Mouse (Mus musculus) gastrocnemius, postnatal 10 days (tissue): ENCODE results near the gene Cfap61. TPM values are rescaled to one million over a fixed set of nuclear protein-coding genes. Genes with fewer than 3 reads are reported as not detected.

Source experiments
- DNase-seq: peaks from one replicate; pipeline ENCODE4 v3.0.0; 2021; ENCODE audit warnings: mixed read lengths
- total RNA-seq, 2 experiments: library from RNA; stranded (reverse); gene quantifications; 2 replicates each; pipeline ENCODE4 v1.2.3; 2021

The Cfap61 gene
- total RNA-seq, 2 experiments from 2014 or later = 0.31 TPM; not detected in 1

DNA sequence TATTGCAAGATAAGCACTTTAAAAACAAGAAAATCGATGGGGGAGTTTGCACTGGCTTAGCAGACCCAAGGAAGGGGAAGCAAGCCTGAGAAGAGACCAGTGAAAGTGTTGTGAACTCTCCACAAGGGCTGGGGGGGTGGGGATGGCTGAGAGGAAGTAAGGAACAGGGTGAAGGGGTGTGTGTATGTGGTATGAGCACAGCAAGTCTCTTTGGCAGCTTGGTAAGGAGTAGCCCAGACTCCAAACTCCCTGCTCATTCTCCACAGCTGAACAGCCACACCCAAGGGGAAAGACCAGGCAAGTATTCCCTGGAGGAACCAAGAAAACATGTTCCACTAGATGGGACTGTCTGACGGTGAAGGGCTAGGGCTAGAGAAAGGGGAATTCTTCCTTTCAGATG is 76.2 kb downstream of the Cfap61 start:
- DNase-seq = no peak

DNA sequence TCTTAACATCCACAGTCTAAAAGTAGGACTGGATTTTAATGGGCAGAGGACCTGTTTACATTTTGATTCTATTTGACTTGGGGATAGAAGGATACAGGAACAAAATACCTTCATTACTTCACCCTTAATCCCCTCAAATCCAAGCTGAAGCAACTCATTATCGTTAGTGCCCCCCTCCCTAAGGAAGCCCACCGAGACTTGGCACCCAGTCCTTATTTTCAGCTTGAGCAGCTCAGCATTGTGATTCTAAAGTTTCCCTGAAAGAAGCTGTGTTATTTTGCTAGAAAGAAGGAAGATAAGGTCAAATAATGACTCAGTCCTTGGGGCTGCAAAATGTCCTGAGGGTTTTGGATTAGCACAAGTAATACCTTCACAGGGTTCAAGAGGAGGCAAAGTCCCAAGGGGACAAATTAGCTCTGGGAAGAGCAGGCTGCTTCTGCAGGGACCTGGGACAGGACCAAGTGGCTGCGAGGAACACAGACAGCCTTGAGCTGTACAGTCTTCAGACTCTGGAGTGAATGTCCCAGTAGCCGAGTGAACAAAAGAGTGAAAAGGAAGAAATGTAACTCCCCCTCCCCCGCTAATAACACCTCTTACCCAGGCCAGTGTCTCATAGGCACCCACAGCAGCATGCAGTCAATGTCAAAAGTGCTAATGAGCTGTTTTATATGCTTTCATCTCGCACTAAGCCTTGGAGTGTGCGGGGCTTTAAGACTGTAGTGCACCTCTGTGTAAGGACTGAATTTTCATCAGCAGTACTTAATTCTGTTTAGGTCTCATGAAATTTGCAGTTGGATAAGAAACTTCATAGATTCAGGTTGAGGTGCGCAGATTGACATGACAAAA is 81.0 kb downstream of the Cfap61 start:
- no peak for DNase-seq

DNA sequence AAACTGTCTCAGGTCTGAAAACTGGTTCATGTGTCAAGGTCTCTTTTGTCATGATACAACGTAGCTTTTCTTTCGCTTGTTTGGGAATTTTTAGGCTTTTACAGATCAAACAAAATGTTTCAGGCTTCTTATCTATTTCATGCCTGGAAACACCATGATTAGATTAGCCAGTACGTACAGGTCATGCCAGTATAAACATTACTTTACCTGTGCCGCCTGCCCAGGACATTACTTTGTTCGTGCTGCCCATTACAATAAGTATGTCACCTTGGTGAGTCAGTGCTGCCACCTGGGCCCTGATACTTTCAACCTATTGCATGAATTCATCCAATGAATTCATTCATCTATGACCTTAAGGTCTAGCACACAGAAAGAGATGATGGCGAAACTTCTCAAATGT is 88.3 kb downstream of the Cfap61 start:
- DNase-seq = no peak

DNA sequence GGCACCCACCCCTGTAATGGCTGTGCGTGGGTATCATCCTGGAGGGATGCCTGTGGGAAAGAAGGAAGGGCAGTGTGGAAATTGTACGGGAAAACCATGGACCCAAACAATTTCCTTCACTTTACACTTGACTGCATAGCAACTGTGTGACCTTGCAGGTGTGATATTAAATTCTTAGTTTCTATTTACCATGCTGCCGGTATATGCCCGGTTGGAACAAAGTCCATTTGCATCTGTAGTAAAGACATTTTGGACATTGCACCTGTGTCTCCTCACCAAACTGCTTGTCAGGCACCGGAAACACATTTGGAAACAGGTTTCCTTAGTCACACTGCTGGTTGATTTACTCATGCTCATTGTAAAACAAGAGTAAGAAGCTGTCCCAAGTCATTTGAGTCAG is 109.1 kb downstream of the Cfap61 start:
- DNase-seq = no peak

DNA sequence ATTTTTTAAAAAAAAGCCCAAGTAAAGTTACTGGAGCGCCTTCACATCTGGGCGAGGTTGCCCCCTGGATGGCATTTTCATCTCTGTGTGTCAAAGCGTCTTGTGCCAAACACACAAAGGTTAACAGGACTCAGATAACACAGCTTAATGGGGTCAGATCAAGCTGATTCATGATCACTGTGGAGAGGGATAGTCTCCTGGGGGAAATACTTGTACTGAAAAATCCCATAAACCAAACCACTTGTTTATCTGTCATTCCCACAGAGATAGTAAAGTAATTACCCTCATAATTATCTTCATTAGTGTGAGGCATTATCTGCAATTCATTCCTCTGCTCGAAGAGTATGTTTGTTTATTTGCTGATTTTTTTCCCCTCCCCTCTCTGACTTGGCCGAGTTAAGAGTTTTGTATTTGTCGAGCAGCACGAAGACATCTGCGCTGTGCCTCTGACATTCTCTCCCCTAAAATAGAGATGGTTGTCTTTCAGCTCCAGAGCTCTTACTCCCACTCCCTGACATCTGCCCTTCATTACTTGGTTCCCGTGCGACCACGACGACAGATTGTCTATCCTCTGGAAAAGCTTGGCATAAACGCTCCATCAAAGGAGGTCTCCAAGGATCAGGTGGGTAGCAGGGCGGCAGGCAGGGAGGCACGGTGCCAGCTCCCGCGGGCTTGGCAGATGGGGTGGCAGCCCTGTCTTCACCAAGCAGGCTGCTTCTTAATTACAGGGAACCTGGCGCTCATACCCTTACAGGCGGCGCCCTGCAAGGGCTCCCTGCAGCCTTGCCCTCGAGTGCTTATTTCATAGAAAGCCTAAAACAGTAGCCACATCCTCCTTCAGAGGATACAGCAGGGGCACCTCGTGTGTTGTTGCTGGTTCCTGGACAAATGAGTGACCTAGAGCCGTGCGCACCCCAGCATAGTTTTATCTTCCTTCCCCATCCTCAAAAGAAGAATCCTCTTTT is 110.6 kb downstream of the Cfap61 start:
- peak; percentile 25 for DNase-seq

DNA sequence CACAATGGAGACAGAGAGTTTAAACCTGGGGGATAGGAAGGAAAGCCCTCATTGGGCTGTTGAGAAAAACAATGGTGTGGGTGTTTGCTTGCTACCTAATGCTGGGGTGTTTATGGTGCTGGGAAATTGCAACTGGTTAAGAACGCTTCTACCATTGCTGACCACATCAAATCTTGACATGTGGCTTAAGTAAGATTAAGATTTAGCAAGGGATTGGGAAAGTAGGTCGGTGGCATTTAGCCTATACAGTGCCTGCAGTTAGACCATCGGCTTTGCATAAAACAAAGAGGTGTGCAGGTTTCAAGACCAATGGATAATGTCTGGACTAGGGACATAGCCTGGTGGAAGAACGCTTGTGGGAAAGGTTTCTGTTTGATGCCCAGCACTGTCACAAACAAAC is 113.1 kb downstream of the Cfap61 start:
- no peak for DNase-seq

DNA sequence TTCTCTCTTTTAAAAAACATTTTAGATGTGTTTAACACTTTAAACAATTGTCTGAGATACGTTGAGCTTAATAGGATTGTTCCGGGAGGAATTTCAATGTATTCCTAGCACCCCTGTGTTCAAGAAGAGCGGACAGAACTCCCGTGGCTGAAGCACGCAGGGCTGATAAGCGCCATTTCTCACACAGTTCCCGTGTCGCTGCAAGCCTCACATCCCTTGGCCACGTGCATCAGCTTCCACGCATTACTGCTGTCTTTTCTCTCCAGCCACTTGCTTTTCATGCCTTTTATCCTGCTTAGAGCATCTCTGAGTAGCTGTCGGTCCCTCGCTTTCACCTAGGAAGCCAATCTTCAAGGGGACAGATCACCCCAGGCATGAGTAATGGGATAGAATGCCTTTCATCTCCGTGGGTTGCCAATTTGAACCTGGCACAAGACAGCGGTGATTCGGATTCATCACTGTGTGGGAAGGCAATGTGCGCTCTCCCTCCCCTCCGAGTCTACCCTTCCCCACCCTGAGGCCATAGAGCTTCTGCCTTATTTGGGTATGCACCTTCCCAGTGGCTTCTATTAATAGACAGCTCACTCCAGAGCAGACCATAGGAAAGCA is 113.7 kb downstream of the Cfap61 start:
- DNase-seq = no peak

DNA sequence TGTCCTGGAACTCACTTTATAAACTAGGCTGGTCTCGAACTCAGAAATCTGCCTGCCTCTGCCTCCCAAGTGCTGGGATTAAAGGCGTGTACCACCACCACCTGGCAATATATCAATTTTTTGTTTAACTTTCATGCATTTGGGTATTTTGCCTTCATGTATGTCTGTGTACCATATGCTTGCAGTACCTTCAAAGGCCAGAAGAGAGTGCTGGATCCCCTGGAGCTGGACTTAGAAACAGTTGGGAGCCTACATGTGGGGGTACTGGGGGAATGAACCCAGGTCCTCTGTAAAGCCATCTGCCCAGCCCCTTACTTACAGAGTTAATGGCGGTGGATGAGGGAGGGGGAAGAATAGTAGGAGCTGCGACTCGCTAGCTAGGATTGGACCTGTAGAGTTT is 114.8 kb downstream of the Cfap61 start:
- no peak for DNase-seq

DNA sequence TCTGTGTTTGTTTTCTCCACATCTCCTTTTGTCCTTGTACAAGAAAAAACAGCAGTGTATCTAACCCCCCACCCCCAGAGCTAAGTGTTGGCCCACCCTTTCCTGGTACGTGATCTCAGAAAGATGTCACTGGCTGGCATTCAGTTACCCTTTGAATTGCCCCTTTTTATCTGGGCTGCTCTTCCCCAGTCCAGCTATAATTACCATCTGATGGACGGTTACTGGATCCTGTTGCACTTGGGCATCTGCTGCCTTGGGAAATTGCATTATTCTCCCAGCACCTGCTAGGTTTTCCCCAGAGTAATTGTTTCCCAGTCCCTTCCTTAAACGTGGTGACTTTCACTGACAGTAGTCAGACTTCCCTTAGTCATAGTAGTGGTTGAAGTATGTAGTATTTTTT is 115.5 kb downstream of the Cfap61 start:
- no peak for DNase-seq

DNA sequence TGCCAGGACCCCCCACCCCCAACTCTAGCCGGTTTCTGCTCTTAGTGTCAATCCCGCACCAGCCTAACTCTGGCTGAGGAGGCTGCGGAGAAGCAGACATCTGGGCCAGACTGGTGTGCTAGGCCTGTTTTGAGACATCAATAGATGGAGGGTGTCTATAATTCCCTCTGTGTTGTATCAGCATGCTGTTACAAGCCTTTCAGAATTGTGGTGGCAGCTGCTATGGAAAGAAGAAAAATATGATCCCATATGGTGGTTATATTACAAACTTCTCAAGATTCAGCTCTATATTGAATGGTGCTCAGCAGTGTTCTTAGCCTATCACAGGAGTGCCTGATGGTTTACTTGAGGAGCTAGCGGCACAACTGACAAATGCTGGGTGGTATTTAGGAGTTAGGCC is 116.8 kb downstream of the Cfap61 start:
- no peak for DNase-seq

DNA sequence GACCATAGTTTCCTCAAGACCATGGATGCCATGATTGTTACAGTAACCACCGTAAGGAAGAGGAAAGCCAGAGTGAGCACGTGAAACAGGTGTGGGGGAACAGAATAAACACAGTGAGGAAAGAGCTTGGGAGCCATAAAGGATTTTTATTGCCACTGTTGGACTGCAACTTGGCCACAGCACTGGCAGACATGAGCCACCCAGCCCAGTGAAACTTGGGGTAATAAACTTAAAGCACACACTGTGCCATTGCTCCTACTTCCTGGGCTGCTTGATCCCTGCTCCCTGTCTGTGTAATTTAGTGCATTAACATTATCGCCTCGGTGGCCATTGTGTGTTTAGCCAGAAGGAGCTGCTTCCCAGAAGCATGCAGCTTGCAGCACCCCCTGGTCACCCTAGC is 122.5 kb downstream of the Cfap61 start:
- no peak for DNase-seq

DNA sequence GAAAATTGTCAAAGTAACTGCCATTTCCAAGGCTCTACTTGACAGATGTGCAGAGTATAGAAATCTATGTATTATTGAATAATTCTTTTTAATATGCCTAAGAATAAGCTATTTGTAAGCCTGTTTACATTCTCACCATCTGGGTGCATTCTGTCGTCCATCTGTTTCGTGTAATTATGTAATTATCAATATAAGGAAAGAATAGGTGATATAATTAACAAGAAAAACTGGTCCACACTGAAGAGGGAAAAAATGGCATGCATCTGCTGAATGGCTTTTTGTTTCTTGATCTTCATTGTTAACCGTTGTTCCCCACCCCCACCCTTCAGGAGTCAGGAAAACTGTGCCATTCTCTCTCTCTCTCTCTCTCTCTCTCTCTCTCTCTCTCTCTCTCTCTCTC is 124.2 kb downstream of the Cfap61 start:
- no peak for DNase-seq

DNA sequence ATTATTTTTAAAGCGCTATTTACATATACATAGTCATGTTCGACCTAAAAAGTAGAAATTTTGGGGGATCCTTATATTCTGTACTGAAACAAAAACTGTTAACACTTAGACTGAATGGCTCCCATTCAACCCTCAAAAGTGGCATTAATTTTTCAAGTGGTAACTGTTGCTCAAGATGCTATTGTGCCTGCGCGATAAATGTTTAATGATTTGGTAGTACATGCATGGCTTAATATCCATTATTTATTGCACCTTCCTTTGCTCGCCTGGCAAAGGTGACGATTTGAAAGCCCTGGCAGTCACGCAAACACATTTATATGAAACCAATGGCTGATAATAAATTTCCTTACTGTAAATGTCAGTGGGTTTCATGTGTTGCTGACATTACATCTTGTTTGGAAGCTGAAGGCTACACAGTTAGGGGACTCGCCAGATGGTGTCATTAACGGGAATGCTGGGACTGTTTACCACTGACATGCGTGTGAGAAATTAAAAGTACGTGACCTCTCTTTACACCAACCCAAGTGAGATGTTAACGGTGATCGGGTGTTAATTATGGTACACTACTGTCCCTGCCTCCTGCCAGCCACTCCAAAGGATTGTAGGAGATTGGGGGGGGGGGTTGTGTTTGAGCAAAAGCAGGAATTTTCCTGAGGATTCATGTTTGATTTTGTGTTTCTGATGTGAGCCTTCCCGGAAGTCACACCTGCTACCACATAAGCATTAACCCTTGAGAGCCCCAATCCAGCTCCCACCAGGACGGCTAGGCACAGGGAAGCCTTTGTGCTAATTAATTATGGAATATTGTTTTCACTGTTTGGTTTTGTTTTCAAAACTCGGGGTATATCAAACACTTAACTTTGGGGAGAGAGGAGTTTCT is 127.1 kb downstream of the Cfap61 start:
- DNase-seq = no peak

DNA sequence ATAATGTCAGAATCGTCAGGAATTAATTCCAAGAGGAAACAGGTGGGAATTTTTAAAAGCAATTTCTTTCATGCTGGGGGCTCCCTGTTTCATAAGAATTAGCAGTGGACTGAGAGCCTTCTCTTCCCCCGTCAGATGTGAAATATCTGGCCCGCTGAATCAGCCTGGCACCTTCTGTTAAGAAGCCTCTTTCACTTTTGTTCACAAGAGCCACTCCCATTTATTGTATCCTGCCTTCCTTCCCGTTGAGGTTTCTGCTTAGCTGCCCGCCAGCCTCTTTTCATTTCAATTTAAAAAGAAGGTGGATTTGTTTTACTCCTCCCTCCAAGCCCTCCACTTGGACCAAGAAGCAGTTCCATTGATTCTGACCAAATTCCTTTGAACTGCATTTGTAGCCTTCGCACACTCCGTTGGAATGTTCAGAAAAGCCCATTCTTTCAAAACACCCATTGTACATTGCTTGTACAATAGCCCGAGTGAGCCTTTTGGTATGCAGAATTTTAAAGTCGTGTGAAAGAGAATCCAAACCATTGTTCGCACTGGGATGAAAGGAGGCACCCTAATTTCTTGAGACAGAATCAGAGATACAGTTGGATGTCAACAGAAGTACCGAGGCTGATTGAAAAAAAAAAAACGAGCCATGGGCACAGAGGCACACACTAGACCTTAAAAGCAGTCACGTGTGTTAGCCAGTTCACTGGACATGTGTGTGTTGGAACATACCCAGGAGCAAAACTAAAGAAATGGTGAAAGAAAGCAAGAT is 127.9 kb downstream of the Cfap61 start:
- DNase-seq = no peak

DNA sequence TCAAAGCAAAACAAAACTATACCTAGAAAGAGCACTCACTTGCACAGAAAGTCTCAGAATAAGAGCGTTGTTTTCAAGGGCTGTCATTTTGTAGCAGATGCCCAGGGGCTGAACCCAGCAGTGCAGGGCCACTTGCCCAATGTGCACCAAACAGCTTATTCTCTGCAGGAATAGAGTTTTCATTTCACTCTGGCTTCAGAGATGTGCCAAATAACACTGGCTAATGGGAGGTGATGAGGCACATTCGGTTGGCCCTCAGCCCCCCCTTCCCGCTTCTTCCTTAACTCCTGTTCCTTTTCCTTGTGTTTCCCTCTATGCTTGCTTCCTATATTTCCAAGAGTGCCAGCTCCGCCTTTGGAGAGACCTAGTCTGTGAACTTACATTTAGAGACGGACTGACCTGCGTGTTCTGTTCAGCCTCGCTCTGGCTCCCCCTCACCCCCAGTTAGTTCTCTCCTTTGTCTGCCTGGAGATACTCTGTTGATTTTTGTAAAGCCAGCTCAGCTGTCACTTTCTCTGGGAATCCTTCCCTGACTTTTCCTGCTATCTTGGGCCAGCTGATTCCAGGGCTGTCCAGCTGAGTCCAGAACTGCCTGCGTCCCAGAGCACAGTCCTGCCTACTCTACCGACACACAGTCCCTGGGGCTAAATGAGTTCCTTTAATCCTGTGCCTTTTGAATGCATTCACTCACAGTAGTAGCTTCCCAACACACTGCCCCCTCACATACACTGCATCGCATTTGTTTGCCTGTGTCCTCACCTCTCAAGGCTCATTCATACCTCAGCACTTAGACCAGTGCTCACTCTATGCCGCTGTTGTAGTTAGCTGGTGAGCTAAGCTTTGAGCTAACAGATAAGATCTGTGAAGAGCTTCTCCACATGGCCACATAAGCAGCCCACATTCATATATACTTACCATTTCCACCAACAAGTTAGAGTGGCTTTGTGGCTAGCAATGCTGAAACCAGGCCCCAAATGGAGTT is 128.8 kb downstream of the Cfap61 start:
- no peak for DNase-seq

DNA sequence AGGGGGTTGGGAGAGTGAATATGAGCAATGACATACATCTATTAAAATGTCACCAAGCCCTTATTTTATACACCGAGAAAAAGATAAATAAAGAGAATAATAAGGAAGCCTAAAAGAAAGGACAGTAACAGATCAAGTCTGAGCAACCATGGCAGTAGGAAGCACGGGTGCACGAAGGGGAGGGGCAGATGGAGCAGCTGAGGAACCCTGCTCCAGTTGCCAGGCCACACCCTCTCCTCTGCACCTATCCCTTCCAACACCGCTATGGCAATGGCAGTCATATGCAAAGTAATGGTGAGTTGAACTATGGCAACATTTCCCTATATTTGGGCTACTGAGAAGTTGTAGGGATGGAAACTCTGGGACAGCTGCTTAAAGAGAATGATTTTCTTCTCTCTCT is 132.8 kb downstream of the Cfap61 start:
- DNase-seq = no peak

DNA sequence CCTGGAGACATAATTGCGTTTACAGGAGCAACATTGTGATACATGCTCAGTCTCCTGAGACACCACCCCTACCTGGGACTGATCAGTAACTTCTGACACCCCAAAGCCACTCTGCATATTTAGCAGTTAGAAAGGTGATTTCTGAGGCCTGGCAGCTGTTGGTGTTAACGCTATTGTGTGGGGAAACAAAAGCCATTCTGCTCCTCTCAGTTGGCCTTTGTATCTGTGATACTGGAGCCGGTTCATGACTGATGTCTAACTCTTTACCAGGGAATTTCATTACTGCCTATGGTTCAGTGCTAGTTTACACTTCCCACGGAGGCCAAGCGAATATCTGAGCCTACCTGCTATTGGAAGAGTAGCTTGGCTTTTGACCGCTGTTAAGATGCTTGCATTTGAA is 138.7 kb downstream of the Cfap61 start:
- DNase-seq = no peak

DNA sequence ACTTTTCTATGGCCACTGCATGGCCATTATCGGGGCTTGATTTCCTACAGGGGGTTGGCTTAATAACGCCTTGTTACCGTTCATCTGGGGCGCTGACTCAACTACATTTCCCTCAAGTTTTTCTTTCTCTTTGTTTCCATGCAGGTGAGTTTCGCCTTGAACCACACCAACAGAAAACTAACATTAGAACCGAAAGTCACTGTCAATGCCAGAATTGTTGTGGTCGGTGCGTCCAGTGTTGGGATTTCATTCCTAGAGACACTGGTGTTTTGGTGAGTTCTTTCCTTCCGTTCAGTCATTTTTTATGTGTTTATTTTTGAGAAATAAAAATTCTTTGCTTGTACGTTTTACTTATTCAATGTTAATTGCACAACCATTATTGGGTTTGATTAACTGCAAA is 142.5 kb downstream of the Cfap61 start:
- no peak for DNase-seq

DNA sequence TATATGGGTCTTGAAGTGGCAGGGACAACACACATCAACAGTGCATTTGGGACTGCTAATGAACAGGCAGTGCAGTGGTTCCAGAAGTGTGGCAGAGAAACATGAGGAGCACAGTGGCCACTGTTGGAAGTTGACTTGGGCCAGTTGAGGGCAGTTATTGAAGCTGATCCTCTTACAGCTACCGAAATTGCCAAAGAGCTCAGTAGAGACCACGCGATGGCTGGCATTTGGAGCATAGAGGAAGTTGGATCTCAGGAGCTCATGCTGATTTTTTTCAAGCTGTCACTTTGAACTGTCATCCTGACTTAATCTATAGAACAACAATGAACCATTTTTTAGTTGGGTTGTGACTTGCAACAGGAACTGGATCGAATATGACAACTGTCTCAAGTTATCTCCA is 145.7 kb downstream of the Cfap61 start:
- DNase-seq = no peak

DNA sequence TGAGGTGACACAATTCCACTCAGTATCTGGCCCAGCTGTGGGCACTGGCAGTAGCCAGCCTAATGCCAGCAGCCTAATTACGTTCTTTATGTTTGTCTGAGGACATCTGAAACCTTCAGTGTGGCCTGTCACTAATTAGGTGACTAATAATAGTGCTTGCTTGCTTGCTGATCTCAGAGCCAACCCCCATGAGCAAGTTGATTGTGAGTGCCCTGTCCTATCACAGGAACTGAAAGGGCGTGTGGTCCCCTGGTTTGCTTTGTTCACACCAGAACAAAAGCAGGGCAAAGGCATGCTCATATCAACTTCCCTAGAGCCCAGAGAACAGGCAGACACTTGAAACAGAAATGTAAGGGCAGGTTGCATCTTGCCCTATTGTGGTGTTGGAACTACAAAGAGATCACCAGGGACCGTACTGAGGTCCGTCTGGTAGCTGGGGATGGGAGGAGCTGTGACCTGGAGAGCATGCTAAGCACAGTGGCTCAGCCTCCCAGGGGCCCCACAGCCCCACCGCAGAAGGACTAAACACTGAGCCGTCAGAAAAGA is 148.8 kb downstream of the Cfap61 start:
- no peak for DNase-seq
